Mouse (Mus musculus): ENCODE results near the gene Mogs. TPM values are rescaled to one million over a fixed set of nuclear protein-coding genes. Genes with fewer than 3 reads are reported as not detected.

Mogs gene
- polyA plus RNA-seq, 1 experiment: 25.4 TPM

- no peak overlapping the region for H3K9ac ChIP-seq (ENCODE audit: low read depth, poor library complexity, severe bottlenecking)
- TF ChIP-seq EP300 (IDR thresholded peaks at IDR 0.05; ENCODE audit: insufficient read depth, low read depth, low read length) (no peak), CTCF (IDR thresholded peaks at IDR 0.05; ENCODE audit: low read depth, low read length) (no peak), POLR2A (IDR thresholded peaks at IDR 0.05; ENCODE audit: insufficient read depth, low read length) (no peak)
- H3K9me3 ChIP-seq (replicated peaks; ENCODE audit: control insufficient read depth, insufficient read depth, low read length, poor library complexity, severe bottlenecking): no peaks in the 10 kb centered on the region
- H3K27ac ChIP-seq (ENCODE audit: insufficient read depth, low read length): no peak overlapping the region
- no peaks in the 10 kb centered on the region for H3K36me3 ChIP-seq (ENCODE audit: control insufficient read depth, insufficient read depth, low read length, poor library complexity, severe bottlenecking)
- H3K4me3 ChIP-seq (ENCODE audit: low read depth, low read length): no peak overlapping the region
- H3K27me3 ChIP-seq (ENCODE audit: control insufficient read depth, insufficient read depth, low read length, poor library complexity, severe bottlenecking): no peaks in the 10 kb centered on the region
- H3K4me1 ChIP-seq (ENCODE audit: control insufficient read depth, insufficient read depth, low read length): peaks cover 2% of the 10 kb centered on the region
Measured at GRCm38 (mm10) chr6:83132176-83132919, 17.1 kb downstream of the Mogs start.

- no peak overlapping the region for H3K27ac ChIP-seq (ENCODE audit: insufficient read depth, low read length)
- H3K4me3 ChIP-seq (ENCODE audit: low read depth, low read length): no peak overlapping the region
- TF ChIP-seq EP300 (IDR thresholded peaks at IDR 0.05; ENCODE audit: insufficient read depth, low read depth, low read length) (no peak), POLR2A (IDR thresholded peaks at IDR 0.05; ENCODE audit: insufficient read depth, low read length) (no peak), CTCF (IDR thresholded peaks at IDR 0.05; ENCODE audit: low read depth, low read length) (no peak)
- no peaks in the 10 kb centered on the region for H3K36me3 ChIP-seq (ENCODE audit: control insufficient read depth, insufficient read depth, low read length, poor library complexity, severe bottlenecking)
- H3K27me3 ChIP-seq (ENCODE audit: control insufficient read depth, insufficient read depth, low read length, poor library complexity, severe bottlenecking): no peaks in the 10 kb centered on the region
- peaks cover 4% of the 10 kb centered on the region for H3K4me1 ChIP-seq (ENCODE audit: control insufficient read depth, insufficient read depth, low read length)
- no peak overlapping the region for H3K9ac ChIP-seq (ENCODE audit: low read depth, poor library complexity, severe bottlenecking)
- H3K9me3 ChIP-seq (replicated peaks; ENCODE audit: control insufficient read depth, insufficient read depth, low read length, poor library complexity, severe bottlenecking): no peaks in the 10 kb centered on the region
Measured at GRCm38 (mm10) chr6:83134226-83134625, 18.9 kb downstream of the Mogs start.

GRCm38 (mm10) chr6:83134951-83135513 lies 19.7 kb downstream of the Mogs start, which contains the start of gene Rtkn:
Gene Rtkn (plus strand): TSS chr6:83135463.
- H3K4me3 ChIP-seq (ENCODE audit: low read depth, low read length): peak within 1 kb of the TSS; percentile 48
- TF ChIP-seq EP300 (IDR thresholded peaks at IDR 0.05; ENCODE audit: insufficient read depth, low read depth, low read length) (no peak), CTCF (IDR thresholded peaks at IDR 0.05; ENCODE audit: low read depth, low read length) (no peak), POLR2A (IDR thresholded peaks at IDR 0.05; ENCODE audit: insufficient read depth, low read length) (no peak)
- no peaks in the 10 kb centered on the region for H3K9me3 ChIP-seq (replicated peaks; ENCODE audit: control insufficient read depth, insufficient read depth, low read length, poor library complexity, severe bottlenecking)
- H3K4me1 ChIP-seq (ENCODE audit: control insufficient read depth, insufficient read depth, low read length): peaks cover 4% of the 10 kb centered on the region
- H3K27ac ChIP-seq (ENCODE audit: insufficient read depth, low read length): no peak within 1 kb of the TSS
- H3K36me3 ChIP-seq (ENCODE audit: control insufficient read depth, insufficient read depth, low read length, poor library complexity, severe bottlenecking): no peaks in the 10 kb centered on the region
- H3K9ac ChIP-seq (ENCODE audit: low read depth, poor library complexity, severe bottlenecking): peak within 1 kb of the TSS; percentile 26
- H3K27me3 ChIP-seq (ENCODE audit: control insufficient read depth, insufficient read depth, low read length, poor library complexity, severe bottlenecking): no peaks in the 10 kb centered on the region

GRCm38 (mm10) chr6:83135571-83136161 lies 20.4 kb downstream of the Mogs start:
- H3K4me1 ChIP-seq (ENCODE audit: control insufficient read depth, insufficient read depth, low read length): peaks cover 4% of the 10 kb centered on the region
- no peaks in the 10 kb centered on the region for H3K36me3 ChIP-seq (ENCODE audit: control insufficient read depth, insufficient read depth, low read length, poor library complexity, severe bottlenecking)

GRCm38 (mm10) chr6:83136291-83136880 lies 21.1 kb downstream of the Mogs start:
- no peaks in the 10 kb centered on the region for H3K9me3 ChIP-seq (replicated peaks; ENCODE audit: control insufficient read depth, insufficient read depth, low read length, poor library complexity, severe bottlenecking)
- no peak overlapping the region for H3K27ac ChIP-seq (ENCODE audit: insufficient read depth, low read length)
- peak overlapping the region; percentile 62 for H3K4me3 ChIP-seq (ENCODE audit: low read depth, low read length)
- H3K36me3 ChIP-seq (ENCODE audit: control insufficient read depth, insufficient read depth, low read length, poor library complexity, severe bottlenecking): no peaks in the 10 kb centered on the region
- no peaks in the 10 kb centered on the region for H3K27me3 ChIP-seq (ENCODE audit: control insufficient read depth, insufficient read depth, low read length, poor library complexity, severe bottlenecking)
- peaks cover 4% of the 10 kb centered on the region for H3K4me1 ChIP-seq (ENCODE audit: control insufficient read depth, insufficient read depth, low read length)
- peak overlapping the region; percentile 26 for H3K9ac ChIP-seq (ENCODE audit: low read depth, poor library complexity, severe bottlenecking)
- no peak for TF ChIP-seq CTCF (IDR thresholded peaks at IDR 0.05; ENCODE audit: low read depth, low read length)
- TF ChIP-seq EP300 (IDR thresholded peaks at IDR 0.05; ENCODE audit: insufficient read depth, low read depth, low read length): no peak
- TF ChIP-seq POLR2A (IDR thresholded peaks at IDR 0.05; ENCODE audit: insufficient read depth, low read length): no peak

More at GRCm38 (mm10) chr6:83135571-83136161, 20.4 kb downstream of the Mogs start:
- Histone ChIP-seq H3K4me3 (ENCODE audit: low read depth, low read length) (peak overlapping the region; percentile 48), H3K9ac (ENCODE audit: low read depth, poor library complexity, severe bottlenecking) (peak overlapping the region; percentile 26), H3K27ac (ENCODE audit: insufficient read depth, low read length) (no peak overlapping the region), H3K27me3 (ENCODE audit: control insufficient read depth, insufficient read depth, low read length, poor library complexity, severe bottlenecking) (no peaks in the 10 kb centered on the region), H3K9me3 (replicated peaks; ENCODE audit: control insufficient read depth, insufficient read depth, low read length, poor library complexity, severe bottlenecking) (no peaks in the 10 kb centered on the region)
- TF ChIP-seq CTCF (IDR thresholded peaks at IDR 0.05; ENCODE audit: low read depth, low read length) (no peak), EP300 (IDR thresholded peaks at IDR 0.05; ENCODE audit: insufficient read depth, low read depth, low read length) (no peak), POLR2A (IDR thresholded peaks at IDR 0.05; ENCODE audit: insufficient read depth, low read length) (no peak)

Data from ES-Bruce4 (cell line).